Mouse (Mus musculus) left cerebral cortex, adult 8-10 months (tissue): ENCODE results near the gene Fndc3b. TPM values are rescaled to one million over a fixed set of nuclear protein-coding genes. Genes with fewer than 3 reads are reported as not detected.

Experiments used
- DNase-seq, 2 experiments: peaks; one replicate each; pipeline ENCODE4 v3.0.0; 2022; ENCODE audit warnings: low spot score in 2 of 2
- total RNA-seq, 4 experiments: library from RNA; stranded (reverse); gene quantifications; 2 replicates each; pipeline ENCODE4 v1.2.4; 2022

Fndc3b gene
- total RNA-seq: 10 to 100 TPM; 16.6 to 27.2 (median 26.0) TPM

DNA sequence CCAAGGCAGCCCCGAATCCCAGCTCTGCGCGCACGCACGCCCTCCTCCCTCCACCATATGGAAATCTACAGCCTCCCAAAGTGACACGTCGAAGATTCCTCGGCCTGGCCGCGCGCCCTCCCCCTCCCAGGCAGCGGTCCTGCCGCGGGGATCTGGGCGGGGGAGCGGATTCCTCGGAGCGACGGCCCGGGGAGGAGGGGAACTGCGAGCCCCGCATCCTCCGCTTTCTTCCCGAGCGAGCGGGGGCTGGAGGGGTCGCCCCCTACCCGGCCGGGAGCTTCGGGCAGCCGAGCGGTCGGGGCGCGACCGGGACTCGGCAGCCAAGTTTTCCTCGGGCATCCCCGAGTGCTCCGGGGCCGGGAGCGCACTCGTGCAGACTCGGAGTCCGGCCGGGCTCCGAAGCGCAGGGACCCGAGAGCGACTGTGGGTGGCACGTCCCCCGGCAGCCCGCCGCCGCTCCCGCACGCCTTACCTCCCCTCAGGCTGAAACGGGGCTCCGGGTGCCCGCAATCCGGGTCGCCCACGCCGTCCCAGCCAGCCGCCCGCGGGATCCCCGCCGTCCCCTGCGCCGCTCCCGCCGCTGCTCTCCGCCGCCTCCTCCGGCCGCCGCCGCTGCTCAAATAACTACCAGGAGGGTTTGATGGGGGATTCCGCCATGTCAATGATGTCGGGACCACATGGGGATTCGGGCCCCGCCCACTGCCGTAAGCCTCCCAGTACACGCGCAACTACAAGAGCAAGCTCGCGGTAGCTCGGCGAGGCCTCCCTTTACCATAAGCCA, at the start of gene Fndc3b:
Fndc3b (minus strand) TSS at position 660 of the 781 bp plus-strand sequence.
- DNase-seq: peak; percentile 91 to 93

DNA sequence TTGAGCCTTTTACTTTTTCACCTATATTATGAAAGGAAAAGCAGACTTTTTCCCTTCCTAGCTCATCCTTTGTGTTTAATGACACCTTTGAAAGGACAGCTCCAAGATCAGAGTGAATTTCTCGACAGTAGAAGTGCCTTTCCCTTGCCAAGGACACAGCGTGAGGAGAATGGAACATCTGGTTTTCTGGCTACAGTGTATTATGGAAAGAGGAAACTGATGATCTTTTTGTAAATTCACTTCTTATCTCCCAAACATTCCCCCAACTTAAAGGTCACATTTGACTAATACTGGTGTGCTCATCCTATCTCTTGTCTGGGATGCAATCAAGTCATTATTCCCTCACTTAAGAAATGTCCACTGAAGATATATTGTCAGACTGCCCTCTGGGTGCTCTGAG, 49.2 kb upstream of the Fndc3b start:
- no peak for DNase-seq

DNA sequence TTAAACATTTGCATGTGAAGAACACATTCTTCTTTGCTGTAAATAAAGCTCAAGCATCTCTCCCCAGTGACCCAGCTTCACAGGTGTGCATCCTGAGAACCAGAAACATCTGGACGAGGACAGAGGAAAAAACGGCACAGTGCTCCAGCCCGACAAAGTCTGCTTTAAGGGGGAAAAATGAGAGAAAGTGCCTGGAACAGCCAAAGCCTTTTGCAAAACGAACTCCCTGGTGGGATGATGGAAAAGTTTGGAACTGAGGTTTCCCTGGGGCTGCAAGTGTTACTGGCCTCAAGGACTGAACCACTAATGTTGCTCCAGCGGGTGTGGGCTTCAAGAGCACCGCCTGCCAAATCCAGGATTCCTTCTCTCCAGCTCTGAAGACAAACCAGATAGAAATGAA, 47.9 kb upstream of the Fndc3b start:
- DNase-seq: no peak

DNA sequence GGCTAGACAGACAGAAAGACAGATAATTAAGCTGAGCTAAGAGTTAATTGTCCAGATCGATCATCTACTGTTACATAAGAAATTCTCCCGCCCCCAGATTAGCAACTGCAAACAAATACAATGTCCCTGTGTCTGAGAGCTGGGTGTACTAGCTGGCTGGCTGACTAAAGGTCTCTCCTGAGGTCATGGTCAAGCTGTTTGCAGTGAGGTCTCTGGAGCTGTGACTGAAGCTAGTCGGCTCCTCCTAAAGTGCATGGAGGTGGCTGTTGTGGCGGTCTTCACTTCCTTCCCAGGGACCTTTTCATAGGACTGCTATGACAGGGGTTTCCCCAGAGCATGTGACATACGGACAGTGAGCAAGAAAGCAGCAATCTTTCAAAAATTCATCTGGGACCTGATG, 40.5 kb upstream of the Fndc3b start:
- no peak for DNase-seq

DNA sequence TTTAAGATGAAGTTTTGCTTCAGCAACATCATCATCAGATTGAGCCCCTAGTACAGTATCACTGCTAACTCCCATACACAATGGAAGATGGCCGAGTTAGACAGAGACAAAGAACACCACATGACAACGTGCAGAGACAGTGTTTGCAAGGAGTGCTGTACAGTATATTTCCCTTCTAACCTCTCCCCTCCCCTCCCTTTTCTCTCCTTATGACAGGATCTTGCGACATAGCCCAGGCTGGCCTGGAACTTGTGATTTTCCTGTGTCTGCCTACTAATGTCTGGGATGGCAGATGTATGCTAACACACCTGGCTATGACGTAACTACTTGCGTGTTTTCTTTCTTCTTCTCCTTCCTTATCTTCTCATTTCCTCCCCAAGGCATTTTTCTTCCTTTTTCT, 40.0 kb upstream of the Fndc3b start:
- no peak for DNase-seq

DNA sequence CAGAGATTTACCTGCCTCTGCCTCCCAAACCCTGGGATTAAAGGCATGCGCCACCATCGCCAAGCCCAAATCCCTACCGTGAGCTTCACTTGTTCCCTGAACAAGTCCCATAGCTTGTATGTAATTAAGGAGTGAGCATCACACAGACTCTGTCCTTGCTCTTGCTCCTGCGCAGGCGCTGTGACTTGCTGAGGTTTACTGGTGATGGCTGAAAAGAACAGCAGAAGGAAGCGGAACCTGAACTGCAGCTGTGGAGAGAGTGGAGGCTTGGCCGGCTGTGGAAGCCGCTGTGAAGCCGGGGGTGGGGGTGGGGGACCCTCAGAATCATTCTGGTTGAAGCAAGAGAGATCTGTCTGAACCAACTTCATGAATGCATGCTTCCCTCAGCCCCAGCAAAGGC, 34.5 kb upstream of the Fndc3b start:
- no peak for DNase-seq

DNA sequence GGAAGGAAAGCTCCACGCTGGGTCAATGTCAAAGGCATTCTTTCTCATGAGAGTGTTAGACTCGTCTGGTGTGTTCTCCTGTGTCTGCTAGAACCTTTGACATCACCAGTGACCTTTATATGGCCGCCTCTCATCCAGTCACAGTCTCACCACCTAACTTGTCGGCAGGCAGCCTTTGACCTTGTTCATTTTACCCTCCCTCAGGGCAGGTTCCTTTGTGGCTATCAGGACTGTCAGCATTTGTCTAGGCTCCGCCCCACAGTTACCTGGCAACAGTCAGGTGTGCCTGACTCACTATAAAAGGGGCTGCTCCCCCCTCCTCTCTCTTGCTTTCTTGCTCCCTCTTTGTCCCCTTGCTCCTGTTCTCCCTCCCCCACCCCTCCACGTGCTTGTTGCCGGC, 33.6 kb upstream of the Fndc3b start:
- no peak for DNase-seq

DNA sequence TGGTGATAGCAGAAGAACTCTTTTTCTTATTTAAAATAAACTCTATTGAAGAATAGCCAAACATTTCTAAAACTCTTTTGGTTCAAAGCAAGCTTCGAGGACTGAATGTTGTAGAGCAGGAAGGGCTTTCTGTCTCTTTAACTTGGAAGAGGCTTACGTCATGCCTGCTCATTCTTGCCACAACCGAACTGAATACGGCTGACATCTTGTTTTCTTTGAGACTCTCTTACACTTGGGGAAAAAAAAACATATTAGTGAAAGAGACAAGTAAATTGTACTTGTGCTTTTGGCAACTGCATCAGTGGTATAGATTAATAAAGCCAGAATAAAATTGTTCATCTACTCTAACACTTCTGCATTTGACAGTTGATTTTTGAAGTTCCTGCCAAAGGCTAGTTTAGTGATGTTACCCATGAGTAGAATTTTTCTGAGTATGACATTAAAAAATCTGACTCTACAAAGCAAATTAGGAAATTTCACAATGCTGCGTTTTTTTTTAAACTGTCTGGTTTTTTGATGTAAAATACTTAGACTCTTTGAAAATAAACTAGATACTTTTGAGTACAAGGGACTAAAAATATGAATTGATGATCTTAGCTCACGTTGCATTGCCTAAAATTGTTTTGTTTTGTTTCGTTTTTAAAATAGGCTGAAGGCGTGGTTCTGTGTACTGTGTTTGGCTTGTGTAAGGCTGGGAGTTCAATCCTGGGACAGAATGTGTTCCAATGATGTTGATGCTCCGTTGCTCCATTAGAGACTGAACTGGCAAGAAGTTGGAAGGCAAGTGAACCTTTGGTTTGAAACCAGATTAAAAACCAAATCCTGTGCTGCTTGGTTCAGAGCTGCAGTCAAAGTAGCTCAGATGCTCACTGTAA, 32.4 kb upstream of the Fndc3b start:
- DNase-seq: no peak

DNA sequence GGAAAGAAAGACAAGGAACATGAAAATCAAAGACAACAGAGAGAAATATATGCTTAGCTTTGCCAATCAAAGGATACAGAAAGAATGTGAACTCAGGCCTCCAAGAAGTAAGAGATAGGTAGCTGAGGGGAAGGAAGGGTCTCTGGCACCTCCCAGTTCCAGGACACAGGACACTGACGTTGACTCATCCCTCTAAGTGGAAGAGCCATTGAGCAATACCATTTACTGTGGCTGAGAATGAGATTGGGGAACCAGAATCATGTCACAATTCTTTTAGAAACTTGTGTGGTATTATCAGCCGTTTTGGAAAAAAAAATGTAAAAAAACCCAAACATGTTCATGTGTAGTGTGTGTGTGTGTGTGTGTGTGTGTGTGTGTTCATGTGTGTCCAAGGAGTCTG, 31.0 kb upstream of the Fndc3b start:
- no peak for DNase-seq

DNA sequence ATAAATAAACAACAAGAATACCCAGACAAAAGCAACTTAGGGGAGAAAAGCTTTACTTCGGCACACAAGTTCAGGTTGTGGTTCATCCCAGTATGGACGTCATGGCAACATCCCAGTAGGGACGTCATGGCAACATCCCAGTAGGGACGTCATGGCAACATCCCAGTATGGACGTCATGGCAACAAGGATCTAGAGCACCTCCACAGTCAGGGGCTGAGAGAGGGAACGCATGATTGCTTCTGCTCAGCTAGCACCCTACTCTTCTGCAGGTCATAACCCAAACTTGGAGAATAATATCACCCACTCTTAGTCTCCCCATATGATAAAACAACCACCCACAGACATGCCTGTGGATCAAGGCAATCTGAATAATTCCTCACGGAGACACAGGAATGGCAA, 29.0 kb upstream of the Fndc3b start:
- DNase-seq: no peak

DNA sequence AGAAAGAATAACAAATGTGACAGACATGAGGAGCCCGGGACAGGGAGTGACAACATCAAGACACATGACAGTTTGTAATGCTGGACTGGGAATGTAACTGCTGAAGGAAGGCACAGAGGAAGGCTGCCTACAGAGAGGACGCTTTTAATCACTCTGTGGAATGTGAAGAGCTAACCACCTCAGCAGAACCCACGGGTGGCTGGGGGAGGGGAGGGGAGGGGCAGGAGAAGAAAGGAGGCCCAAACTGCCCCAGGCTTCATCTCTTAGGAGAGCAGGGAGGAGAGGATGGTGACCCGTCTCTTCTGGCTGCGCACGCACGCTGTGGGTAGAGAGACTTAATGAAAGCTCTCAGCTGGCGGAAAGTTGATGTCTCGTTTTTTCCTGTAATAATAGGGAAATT, 25.1 kb upstream of the Fndc3b start:
- DNase-seq: no peak

DNA sequence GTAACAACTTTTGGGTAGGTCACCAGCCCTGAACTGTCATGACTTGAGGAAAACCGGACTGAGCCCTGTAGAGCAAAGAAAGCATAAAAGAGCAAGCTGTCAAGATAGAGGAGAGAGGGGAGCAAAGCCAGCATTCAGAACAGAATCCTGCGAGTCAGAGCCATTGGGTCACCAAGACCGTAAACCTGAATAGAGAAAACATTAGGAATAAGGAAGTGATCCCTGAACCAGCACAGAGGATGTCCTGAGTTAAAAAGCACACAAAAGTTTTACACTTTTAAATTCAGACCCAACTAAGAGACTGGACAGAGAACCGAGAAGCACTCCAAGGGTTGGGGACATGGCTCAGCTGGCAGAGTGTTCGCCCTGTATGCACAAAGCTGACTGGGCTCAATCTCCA, 24.0 kb upstream of the Fndc3b start:
- DNase-seq: no peak

DNA sequence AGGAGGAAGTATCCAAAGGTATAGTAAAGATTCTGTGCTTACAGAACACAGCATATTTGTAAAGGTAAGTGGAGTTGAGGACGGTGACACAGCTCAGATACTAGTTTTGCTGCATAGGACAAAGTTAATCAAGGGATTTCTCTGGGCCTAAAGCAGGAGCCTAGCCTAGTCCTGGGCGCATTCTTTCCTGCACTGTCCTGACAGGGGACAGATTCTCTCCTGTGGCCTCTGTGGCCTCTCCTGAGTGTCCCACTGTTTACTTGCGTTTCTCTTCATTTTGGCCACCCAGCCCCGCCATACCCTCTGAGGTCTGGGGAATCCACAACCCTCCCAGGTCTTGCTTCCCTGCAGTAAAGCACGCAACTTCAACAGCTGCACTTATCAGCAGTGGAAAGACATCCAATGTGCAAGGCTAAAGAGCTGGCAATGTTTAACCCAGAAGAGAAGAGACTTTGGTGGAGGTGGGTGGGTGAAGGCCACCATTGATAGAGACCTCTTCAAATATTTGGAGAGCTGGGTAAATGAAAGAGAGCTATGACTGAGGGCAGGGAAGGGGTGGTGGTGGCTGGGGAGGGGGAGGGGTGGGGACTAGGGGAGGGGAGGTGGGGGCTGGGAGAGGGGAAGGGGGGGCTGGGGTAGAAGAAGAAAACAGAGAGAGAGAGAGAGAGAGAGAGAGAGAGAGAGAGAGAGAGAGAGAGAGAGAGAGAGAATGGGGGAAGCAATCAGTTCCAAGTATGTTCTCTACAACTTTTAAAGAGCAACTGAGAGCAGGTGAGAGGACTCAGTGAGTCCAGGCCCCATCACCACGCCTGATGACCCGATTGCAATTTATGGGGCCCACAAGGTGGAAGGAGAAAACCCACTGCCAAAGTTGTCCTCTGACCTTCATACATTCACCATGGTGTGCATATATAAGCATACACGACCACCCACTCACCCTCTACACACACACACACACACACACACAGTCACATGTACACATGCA, 18.0 kb upstream of the Fndc3b start:
- DNase-seq: no peak

DNA sequence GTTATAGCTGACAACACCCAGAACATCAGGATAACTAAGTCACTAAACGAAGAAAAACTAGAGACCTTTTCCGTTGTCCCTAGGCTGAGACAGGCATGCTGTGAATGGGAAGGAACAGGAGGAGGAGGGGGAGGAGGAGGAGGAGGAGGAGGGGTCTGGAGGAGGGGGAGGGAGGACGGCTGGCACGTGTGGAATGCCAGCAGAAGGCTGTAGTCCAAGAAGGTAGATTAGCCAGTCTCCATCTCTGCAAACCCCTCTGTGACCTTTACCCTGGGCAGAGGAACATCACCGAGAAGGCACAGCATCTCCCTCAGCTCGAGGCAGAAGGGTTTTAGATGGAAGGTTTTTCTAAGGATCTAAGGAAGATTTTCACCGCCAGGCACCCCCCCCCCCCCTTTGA, 17.1 kb upstream of the Fndc3b start:
- no peak for DNase-seq

DNA sequence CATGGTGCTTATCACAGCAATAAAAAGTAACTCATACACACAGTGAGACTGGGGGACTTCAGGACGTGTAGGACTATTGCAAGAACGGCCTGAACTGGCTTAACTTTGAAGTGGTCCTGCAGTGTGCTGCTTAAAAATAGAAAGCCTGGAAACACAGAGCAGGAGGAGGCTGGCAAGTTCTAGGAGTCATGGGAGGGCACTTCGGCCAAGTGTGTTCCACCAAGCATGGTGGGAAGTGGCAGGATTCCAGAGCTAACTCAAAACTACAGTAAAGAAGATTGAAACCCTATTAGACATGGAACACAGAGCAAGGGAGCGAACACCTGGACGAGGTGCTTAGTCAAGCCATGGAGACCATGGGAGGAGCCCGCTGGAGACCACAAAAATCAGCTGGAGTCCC, 14.6 kb upstream of the Fndc3b start:
- no peak for DNase-seq

DNA sequence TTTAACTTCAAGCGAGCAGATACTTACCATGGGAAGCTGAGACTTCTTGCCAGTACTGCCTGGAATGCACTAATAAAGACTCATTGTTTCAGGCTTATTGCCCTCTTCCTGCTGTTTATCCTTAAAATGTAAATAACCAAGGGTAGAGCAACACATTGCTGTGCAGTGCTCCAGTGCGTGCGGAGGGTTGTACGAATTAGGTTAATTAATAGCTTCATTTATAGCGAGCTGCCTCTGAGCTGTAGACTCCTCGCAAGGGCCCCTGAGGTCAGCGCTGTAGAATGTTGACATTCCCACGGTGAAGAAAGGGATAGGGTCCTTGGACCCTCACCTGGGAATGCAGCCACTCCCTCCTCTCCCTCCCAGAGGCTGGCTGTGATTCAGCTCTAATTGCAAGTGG, 13.1 kb upstream of the Fndc3b start:
- no peak for DNase-seq

DNA sequence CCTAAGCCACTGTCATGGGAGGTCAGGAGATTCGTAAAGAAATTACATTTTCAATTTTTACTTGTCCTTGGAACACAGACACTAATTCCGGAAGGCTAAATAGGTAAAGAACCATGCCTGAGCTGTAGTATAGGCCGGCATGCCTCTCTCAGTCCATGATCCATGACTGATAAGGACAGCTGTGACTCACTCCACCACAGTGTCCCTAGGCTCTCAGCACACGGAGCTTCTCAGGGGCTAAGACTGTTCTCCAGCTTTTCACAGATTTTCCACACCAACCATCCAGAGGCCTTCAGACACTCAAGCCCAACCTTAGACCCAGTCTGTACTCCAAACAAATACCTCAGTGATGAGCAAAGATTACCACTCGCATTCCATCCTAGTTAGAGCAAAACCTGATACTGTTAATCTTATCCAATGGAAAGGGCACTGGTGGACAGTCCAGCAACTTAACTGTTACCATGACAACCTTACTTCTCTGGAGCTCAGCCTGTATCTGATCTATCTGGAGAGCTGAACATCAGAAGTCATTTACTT, 7.8 kb upstream of the Fndc3b start:
- DNase-seq: no peak

DNA sequence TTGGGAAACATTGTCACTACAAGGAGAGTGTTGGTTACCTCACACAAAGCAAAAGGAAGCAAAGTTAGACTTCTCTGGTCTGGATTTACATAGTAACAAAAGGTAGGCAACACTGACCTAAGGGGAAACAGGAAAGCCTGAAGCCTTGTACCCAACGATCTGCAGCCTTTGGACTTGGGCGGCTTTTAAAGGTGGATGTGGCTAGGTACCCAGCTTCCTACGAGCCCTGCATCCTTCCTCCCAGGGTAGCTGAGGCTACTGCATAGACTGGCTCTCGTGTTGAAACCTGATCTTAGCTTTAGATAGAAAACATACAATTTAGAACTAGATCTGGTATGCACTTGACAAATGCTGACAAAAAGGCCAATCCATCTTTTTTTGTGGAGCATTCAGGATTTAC, 2.9 kb upstream of the Fndc3b start:
- no peak for DNase-seq

DNA sequence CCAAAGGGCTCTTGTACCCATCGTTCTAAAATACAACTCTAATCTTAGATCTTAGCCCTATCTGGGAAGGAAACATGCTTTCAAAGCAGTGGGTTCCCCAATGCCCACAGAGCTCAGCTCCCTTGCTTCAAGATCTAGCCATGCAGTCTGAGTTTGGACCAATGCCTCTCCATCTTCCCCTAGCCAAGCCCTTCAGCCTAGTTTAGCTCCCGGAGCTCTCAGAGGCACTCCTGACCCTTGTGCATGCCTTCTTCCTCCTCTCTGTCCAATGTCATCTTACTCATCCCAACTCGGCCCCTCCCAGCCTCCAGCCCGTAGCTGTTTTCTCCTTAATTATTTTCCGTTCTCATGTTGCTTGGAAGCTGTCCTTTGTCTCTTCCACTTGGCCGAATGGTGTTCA, 1.3 kb upstream of the Fndc3b start:
- DNase-seq: no peak

DNA sequence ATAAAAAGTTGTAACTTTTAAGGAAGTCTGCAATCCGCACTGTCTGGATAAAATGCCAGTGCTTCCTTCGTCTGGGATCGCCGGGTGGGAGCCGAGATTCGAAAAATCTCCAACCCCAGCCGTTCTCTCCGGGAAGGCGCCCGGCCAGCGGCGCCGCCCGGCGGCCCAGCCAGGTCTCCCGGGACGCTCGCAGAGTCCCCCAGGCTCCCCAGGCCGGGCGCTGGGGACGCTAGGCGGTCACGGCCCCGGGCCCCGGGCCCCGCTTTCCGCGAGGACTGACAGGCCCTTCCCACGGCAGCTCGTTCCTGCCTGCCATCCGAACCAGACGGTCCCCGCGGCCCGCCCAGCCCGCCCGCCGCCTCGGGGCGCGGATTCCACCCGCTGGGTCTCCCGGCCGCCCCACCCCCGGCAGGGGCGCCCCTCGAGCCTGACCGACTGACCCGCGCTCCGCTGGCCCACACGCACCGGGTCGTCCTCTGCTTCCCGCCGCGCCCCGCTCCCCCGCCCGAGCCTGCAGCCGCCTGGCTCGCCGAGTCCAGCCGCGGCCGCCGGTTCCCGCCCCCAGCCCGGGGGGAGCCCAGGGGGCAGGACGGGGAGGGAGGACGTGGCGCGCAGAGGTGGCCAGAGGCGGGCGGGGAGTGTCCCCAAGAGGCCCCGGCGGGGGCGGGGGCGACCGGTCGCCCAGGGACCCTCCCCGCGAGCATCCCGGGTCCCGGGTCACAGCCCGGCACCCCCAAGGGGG, 1.0 kb downstream of the Fndc3b start:
- no peak for DNase-seq
